Mouse (Mus musculus): ENCODE measurements at regions not wholly inside any gene's neighbourhood (a gene's known extent, or its start where the extent isn't known, plus 50 kb on each side); places are given as distances from the start of the nearest gene placed in this dataset.

DNA sequence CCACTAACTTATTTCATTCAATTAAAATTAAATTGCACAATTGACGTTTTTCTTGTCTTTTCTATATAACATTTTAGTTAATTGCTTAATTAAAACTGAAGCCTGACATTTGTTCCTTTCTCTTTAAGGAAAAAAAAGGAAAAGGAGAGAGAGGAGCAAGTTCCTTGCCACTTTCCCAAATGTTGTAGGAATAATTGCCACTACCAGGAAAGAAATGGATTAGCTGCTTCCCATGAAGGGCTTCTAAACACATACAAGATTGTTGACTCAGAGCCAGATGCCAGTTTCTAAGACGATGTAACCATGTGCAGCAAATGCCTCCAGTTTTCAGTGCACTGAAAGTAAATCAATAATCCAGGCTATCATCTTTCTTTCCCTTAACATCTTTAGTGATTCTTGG is 914.5 kb downstream of the Adgrl2 start:
- TF ChIP-seq POLR2A (IDR thresholded peaks at IDR 0.05; ENCODE audit: low read depth, low read length): no peak
- TF ChIP-seq CTCF (IDR thresholded peaks at IDR 0.05; ENCODE audit: extremely low read depth, insufficient read length, insufficient replicate concordance, low read depth, low read length): no peak
